In genomic region chr13:21185521-21185920, GRCm38 (mm10) we compare ENCODE assay signal across 32 mouse cellular contexts. TPM values are rescaled to one million over a fixed set of nuclear protein-coding genes. Genes with fewer than 3 reads are reported as not detected.
A peak's percentile ranks its signal among the peaks of the same experiment; 100 is the strongest.
DNase-seq lines count a peak whose midpoint lies in the region; ATAC-seq and TF ChIP-seq lines count a peak whose summit lies in the region.
"Had no signal": no experiment of that assay in that cellular context is flagged by ENCODE, and none has a peak within 500 bp of the region (broad histone marks: within the 10 kb centered on the region; RNA-seq: fewer than 3 reads in every experiment).

No protein-coding gene starts in this region.

- peak overlapping the region; percentile 26; the same call in 1 of the 2 replicates for H3K9ac ChIP-seq in liver, embryonic 11.5 days (ENCODE audit: low read depth, low read length)
- no peak overlapping the region for H3K9ac ChIP-seq in liver, embryonic 12.5 days
- H3K9ac ChIP-seq in intestine, postnatal 0 days (ENCODE audit: low read depth, low read length): peak overlapping the region; percentile 11; the same call in 1 of the 2 replicates
- H3K9ac ChIP-seq: embryonic facial prominence, embryonic 12.5 days; embryonic facial prominence, embryonic 15.5 days; forebrain, embryonic 13.5 days; heart, embryonic 15.5 days; hindbrain, embryonic 14.5 days had no signal

- ATAC-seq in erythroblast, adult 5-6 weeks (replicated peaks; ENCODE audit: low FRiP score, poor library complexity, severe bottlenecking): no peak
- no peak for ATAC-seq in liver, embryonic 11.5 days (replicated peaks; ENCODE audit: low FRiP score)
- ATAC-seq in liver, embryonic 12.5 days: no peak
- ATAC-seq in intestine, postnatal 0 days: no peak
- ATAC-seq: forebrain, embryonic 13.5 days; forebrain, embryonic 16.5 days; hindbrain, postnatal 0 days; inflammation-experienced regulatory T-cells, adult 6 months had no signal

- no peak overlapping the region for H3K4me2 ChIP-seq in liver, embryonic 11.5 days
- no peak overlapping the region; the same call in 1 of the 2 replicates for H3K4me2 ChIP-seq in liver, embryonic 12.5 days
- H3K4me2 ChIP-seq in intestine, postnatal 0 days (replicated peaks; ENCODE audit: low read depth): no peak overlapping the region
- H3K4me2 ChIP-seq: embryonic facial prominence, embryonic 12.5 days; embryonic facial prominence, embryonic 15.5 days; forebrain, embryonic 13.5 days; heart, embryonic 11.5 days; heart, embryonic 15.5 days; hindbrain, embryonic 14.5 days had no signal

- no peak for DNase-seq in liver, embryonic 11.5 days (ENCODE audit: low spot score)
- DNase-seq in cerebellum, postnatal 25 days: no peak
- DNase-seq: adrenal gland, adult 2 months; adrenal gland, postnatal 14 days; cerebellum, adult 11 months; cerebellum, adult 2 months; cerebellum, postnatal 10 days; gastrocnemius, postnatal 10 days; gastrocnemius, postnatal 36 days; heart, postnatal 10 days; heart, postnatal 36 days had no signal

- no peak for TF ChIP-seq CTCF in E14TG2a.4 (conservative IDR thresholded peaks at IDR 0.05; ENCODE audit: low read length)
- TF ChIP-seq CTCF in intestine, postnatal 0 days (IDR thresholded peaks at IDR 0.05; ENCODE audit: low read depth): no peak

- H3K4me3 ChIP-seq in erythroblast, embryonic 14.5 days (replicated peaks): peak overlapping the region; percentile 21
- H3K4me3 ChIP-seq in liver, embryonic 11.5 days (ENCODE audit: low read depth, low read length): no peak overlapping the region
- H3K4me3 ChIP-seq in liver, embryonic 12.5 days: no peak overlapping the region
- H3K4me3 ChIP-seq in E14TG2a.4 (replicated peaks; ENCODE audit: low read length): 0 out of 2 replicates have a peak overlapping the region, but pooled peaks have one; percentile 14
- no peak overlapping the region for H3K4me3 ChIP-seq in intestine, postnatal 0 days (ENCODE audit: low read depth, low read length)
- H3K4me3 ChIP-seq: embryonic facial prominence, embryonic 12.5 days; embryonic facial prominence, embryonic 15.5 days; forebrain, embryonic 10.5 days; forebrain, embryonic 13.5 days; heart, embryonic 15.5 days; hindbrain, embryonic 10.5 days had no signal

- H3K27ac ChIP-seq in liver, embryonic 11.5 days (ENCODE audit: low read depth, low read length): no peak overlapping the region
- no peak overlapping the region for H3K27ac ChIP-seq in liver, embryonic 12.5 days
- H3K27ac ChIP-seq in intestine, postnatal 0 days (ENCODE audit: low read depth, low read length): no peak overlapping the region; the same call in 1 of the 2 replicates
- H3K27ac ChIP-seq: embryonic facial prominence, embryonic 12.5 days; embryonic facial prominence, embryonic 15.5 days; forebrain, embryonic 10.5 days; forebrain, embryonic 13.5 days; heart, embryonic 15.5 days; hindbrain, embryonic 10.5 days; hindbrain, embryonic 14.5 days; hindbrain, postnatal 0 days had no signal

- H3K36me3 ChIP-seq in erythroblast, embryonic 14.5 days (ENCODE audit: control insufficient read depth): peaks cover 93% of the 10 kb centered on the region
- peaks cover 75% of the 10 kb centered on the region for H3K36me3 ChIP-seq in liver, embryonic 11.5 days (ENCODE audit: control insufficient read depth, insufficient read depth, low read length)
- H3K36me3 ChIP-seq in liver, embryonic 12.5 days: peaks cover 90% of the 10 kb centered on the region
- H3K36me3 ChIP-seq in E14TG2a.4 (ENCODE audit: insufficient read depth, low read length): peaks cover 96% of the 10 kb centered on the region
- peaks cover 70% of the 10 kb centered on the region for H3K36me3 ChIP-seq in intestine, postnatal 0 days (ENCODE audit: control insufficient read depth, insufficient read depth)

- WGBS in liver, embryonic 11.5 days: 80% methylated on average over 4 of the region's 4 CpGs
- WGBS in liver, embryonic 12.5 days (ENCODE audit: insufficient replicate concordance): 75% methylated on average over 4 of the region's 4 CpGs
- WGBS in intestine, postnatal 0 days: 69% methylated on average over 4 of the region's 4 CpGs

- H3K4me1 ChIP-seq in erythroblast, embryonic 14.5 days (ENCODE audit: control insufficient read depth): peaks cover 46% of the 10 kb centered on the region
- H3K4me1 ChIP-seq in liver, embryonic 11.5 days (replicated peaks; ENCODE audit: control insufficient read depth, insufficient read depth, low read length): peaks cover 20% of the 10 kb centered on the region
- peaks cover 41% of the 10 kb centered on the region for H3K4me1 ChIP-seq in liver, embryonic 12.5 days
- H3K4me1 ChIP-seq in E14TG2a.4 (replicated peaks; ENCODE audit: low read depth, low read length): peaks cover 56% of the 10 kb centered on the region
- H3K4me1 ChIP-seq in intestine, postnatal 0 days (replicated peaks; ENCODE audit: control insufficient read depth, insufficient read depth, low read length): no peaks in the 10 kb centered on the region

- H3K9me3 ChIP-seq in erythroblast, embryonic 14.5 days (ENCODE audit: control insufficient read depth, low read length): no peaks in the 10 kb centered on the region
- H3K9me3 ChIP-seq in liver, embryonic 11.5 days (ENCODE audit: control insufficient read depth, low read length): no peaks in the 10 kb centered on the region
- H3K9me3 ChIP-seq in liver, embryonic 12.5 days (replicated peaks): no peaks in the 10 kb centered on the region
- no peaks in the 10 kb centered on the region for H3K9me3 ChIP-seq in E14TG2a.4 (ENCODE audit: low read length)
- H3K9me3 ChIP-seq in intestine, postnatal 0 days (ENCODE audit: control insufficient read depth): no peaks in the 10 kb centered on the region
- H3K9me3 ChIP-seq: embryonic facial prominence, embryonic 12.5 days; embryonic facial prominence, embryonic 15.5 days; forebrain, embryonic 10.5 days; forebrain, embryonic 13.5 days; G1E; heart, embryonic 15.5 days; hindbrain, embryonic 10.5 days had no signal

- no peaks in the 10 kb centered on the region for H3K27me3 ChIP-seq in erythroblast, embryonic 14.5 days (ENCODE audit: control insufficient read depth)
- no peaks in the 10 kb centered on the region for H3K27me3 ChIP-seq in liver, embryonic 11.5 days (replicated peaks; ENCODE audit: control insufficient read depth, insufficient read depth, low read length)
- no peaks in the 10 kb centered on the region for H3K27me3 ChIP-seq in liver, embryonic 12.5 days (replicated peaks)
- no peaks in the 10 kb centered on the region for H3K27me3 ChIP-seq in E14TG2a.4 (ENCODE audit: insufficient read depth, low read length)
- no peaks in the 10 kb centered on the region for H3K27me3 ChIP-seq in intestine, postnatal 0 days (replicated peaks; ENCODE audit: control insufficient read depth, insufficient read depth, low read length)
- H3K27me3 ChIP-seq: embryonic facial prominence, embryonic 12.5 days; embryonic facial prominence, embryonic 15.5 days; forebrain, embryonic 13.5 days; heart, embryonic 15.5 days had no signal

RNA-seq across cellular contexts. Expression of gene Trim27, which starts 6.3 kb away (rescaled TPM):
- polyA plus RNA-seq in erythroblast, embryonic 14.5 days (2012): 7.6 and 8.7 TPM in 2 replicates
- total RNA-seq in erythroblast, adult 5-6 weeks (2015; ENCODE audit: low replicate concordance): 11.9 and 18.4 TPM in 2 replicates
- total RNA-seq in erythroblast, adult 5-6 weeks (2017; ENCODE audit: low replicate concordance): 37.4 and 42.5 TPM in 2 replicates
- polyA plus RNA-seq in liver, embryonic 11.5 days (2014; fragmentation: Nextera tagmentation; extraction: Ambion mirVana): 165 and 175 TPM in 2 replicates
- 129 and 132 TPM in 2 replicates for polyA plus RNA-seq in liver, embryonic 12.5 days (2016; fragmentation: Nextera tagmentation; extraction: Ambion mirVana)
- polyA plus RNA-seq in intestine, postnatal 0 days (2015; fragmentation: Nextera tagmentation; extraction: Ambion mirVana): 51.1 and 53.2 TPM in 2 replicates

RNA-seq across cellular contexts. Expression of gene Olfr1368, which starts 39.9 kb away (rescaled TPM):
- polyA plus RNA-seq in erythroblast, embryonic 14.5 days (2012): not detected in 2 replicates
- total RNA-seq in erythroblast, adult 5-6 weeks (2015; ENCODE audit: low replicate concordance): not detected in 2 replicates
- not detected in 2 replicates for total RNA-seq in erythroblast, adult 5-6 weeks (2017; ENCODE audit: low replicate concordance)
- polyA plus RNA-seq in liver, embryonic 11.5 days (2014; fragmentation: Nextera tagmentation; extraction: Ambion mirVana): not detected in 2 replicates
- polyA plus RNA-seq in liver, embryonic 12.5 days (2016; fragmentation: Nextera tagmentation; extraction: Ambion mirVana): not detected in 2 replicates
- not detected in 2 replicates for polyA plus RNA-seq in intestine, postnatal 0 days (2015; fragmentation: Nextera tagmentation; extraction: Ambion mirVana)
- total RNA-seq: adrenal gland, adult 2 months; adrenal gland, postnatal 14 days; adrenal gland, postnatal 4 days; gastrocnemius, adult 18-20 months; gastrocnemius, postnatal 10 days; gastrocnemius, postnatal 36 days; granulocyte monocyte progenitor cell, adult 5-6 weeks; heart, adult 8-10 months; heart, postnatal 10 days; heart, postnatal 36 days; hindbrain, postnatal 0 days had no signal
- polyA plus RNA-seq: adrenal gland, adult 2 months; cerebellum, adult 2 months; embryonic facial prominence, embryonic 12.5 days; embryonic facial prominence, embryonic 15.5 days; forebrain, embryonic 10.5 days; forebrain, embryonic 13.5 days; forebrain, embryonic 16.5 days; G1E; heart, embryonic 11.5 days; heart, embryonic 15.5 days; hindbrain, embryonic 10.5 days; hindbrain, embryonic 14.5 days; hindbrain, postnatal 0 days; inflammation-experienced regulatory T-cells, adult 6 months had no signal

RNA-seq across cellular contexts. Expression of gene Olfr263, which starts 56.1 kb away (rescaled TPM):
- polyA plus RNA-seq in erythroblast, embryonic 14.5 days (2012): not detected in 2 replicates
- total RNA-seq in erythroblast, adult 5-6 weeks (2015; ENCODE audit: low replicate concordance): not detected in 2 replicates
- not detected in 2 replicates for total RNA-seq in erythroblast, adult 5-6 weeks (2017; ENCODE audit: low replicate concordance)
- polyA plus RNA-seq in liver, embryonic 11.5 days (2014; fragmentation: Nextera tagmentation; extraction: Ambion mirVana): not detected in 2 replicates
- polyA plus RNA-seq in liver, embryonic 12.5 days (2016; fragmentation: Nextera tagmentation; extraction: Ambion mirVana): not detected in 2 replicates
- polyA plus RNA-seq in intestine, postnatal 0 days (2015; fragmentation: Nextera tagmentation; extraction: Ambion mirVana): not detected in 2 replicates
- total RNA-seq: adrenal gland, adult 2 months; adrenal gland, postnatal 14 days; adrenal gland, postnatal 4 days; gastrocnemius, adult 18-20 months; gastrocnemius, postnatal 10 days; gastrocnemius, postnatal 36 days; granulocyte monocyte progenitor cell, adult 5-6 weeks; heart, adult 8-10 months; heart, postnatal 10 days; heart, postnatal 36 days; hindbrain, postnatal 0 days had no signal
- polyA plus RNA-seq: adrenal gland, adult 2 months; cerebellum, adult 2 months; embryonic facial prominence, embryonic 12.5 days; embryonic facial prominence, embryonic 15.5 days; forebrain, embryonic 10.5 days; forebrain, embryonic 13.5 days; forebrain, embryonic 16.5 days; G1E; heart, embryonic 11.5 days; heart, embryonic 15.5 days; hindbrain, embryonic 10.5 days; hindbrain, embryonic 14.5 days; hindbrain, postnatal 0 days; inflammation-experienced regulatory T-cells, adult 6 months had no signal

Comparison
In these comparisons a context has a peak if more than half of its experiments do, and no peak if none do; other contexts are left out.
1. H3K4me3 ChIP-seq: peak in erythroblast, embryonic 14.5 days (single experiment) and E14TG2a.4 (single experiment); none in liver, embryonic 11.5 days (single experiment), liver, embryonic 12.5 days (single experiment) and intestine, postnatal 0 days (single experiment).